Mouse (Mus musculus): Measurements from ENCODE around the gene Gm13078.

The Gm13078 gene

DNA sequence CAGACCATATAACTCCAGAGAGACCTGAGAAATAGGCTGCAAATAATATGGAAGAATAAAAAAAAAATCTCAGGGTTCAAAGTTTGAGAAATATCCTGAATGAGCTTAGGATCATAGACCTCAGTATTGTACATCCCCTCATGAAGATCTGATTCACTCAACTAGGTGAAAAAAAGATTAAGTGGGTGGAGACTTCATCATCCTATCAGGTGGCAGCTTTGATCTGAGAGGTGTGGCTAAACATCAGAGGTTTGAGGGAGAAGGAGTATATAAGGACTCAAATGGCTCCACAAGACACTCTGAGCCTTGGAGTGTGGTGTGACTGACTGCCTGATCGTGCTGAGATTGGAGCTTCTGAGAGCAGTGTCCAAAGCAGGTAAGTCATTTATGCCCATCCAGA, at the start of gene Gm13078:
TSS of gene Gm13078 (plus strand) at position 301 of the 400 bp plus-strand sequence.
- DNase-seq (ENCODE audit: low read depth, low spot score), result no peak

DNA sequence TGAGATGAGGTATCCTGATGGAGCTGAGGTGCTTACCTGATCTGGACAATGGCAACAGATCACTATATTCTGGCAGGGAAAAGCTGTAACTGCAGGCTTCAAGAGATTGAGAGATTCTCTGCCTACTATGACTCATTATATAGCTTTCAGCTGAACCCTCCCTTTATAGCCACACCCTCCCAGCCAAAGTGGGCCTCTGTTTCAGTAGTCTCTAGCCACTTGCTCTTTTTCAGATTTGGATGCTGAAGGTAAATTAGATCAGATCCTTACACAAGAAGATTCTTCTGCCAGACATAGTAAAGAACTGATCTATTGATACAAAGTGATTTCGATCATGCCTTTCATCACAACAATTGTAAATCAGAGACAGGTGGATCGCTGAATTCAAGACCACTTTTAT, 16.6 kb upstream of the Gm13078 start, which contains the start of gene Gm13089:
TSS of gene Gm13089 (minus strand) at position 101 of the 400 bp plus-strand sequence.
- DNase-seq (ENCODE audit: low read depth, low spot score), result no peak
